Mouse (Mus musculus): ENCODE measurements around the gene As3mt. TPM values are rescaled to one million over a fixed set of nuclear protein-coding genes. Genes with fewer than 3 reads are reported as not detected.

The As3mt gene
- total and polyA plus RNA-seq, 3 experiments, result 14.3 to 94.8 (median 89.0) TPM

DNA sequence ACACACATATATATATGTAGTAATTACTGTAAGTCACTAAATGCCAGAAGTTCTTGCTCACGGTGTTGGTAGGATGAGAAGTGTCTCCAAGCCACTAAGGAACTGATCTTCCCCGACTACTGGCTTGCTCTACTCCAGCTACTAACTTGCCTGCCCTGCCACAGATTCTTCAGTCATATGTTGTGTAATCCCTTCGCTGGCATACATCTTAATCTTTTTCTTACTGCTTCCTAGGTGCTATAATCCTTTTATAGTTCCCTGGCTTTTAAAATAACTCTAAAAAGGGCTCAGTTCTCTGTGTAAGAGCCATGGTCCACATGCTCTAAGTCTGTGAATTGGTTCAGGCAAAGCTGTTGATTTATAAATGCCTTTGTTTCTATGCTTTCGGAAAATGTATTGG lies 78.4 kb downstream of the As3mt start:
- DNase-seq, result no peak

DNA sequence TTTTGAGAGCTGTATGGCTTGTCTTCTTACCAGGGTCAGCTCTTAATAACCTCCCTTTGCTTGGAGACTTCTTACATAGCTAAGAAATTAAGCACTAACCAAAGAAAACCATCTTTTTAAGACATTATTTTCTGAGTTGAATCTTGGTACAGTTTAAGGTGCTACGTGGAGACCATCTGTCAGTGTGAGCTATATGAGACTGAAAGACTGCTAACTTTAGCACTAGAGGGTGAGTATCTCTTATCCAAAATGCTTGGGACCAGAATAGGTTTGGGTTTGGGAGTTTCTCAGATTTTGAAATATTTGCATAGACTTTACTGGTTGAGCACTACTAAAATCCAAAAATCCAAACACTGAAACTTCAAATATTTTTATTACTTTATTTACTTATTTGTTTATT lies 82.5 kb downstream of the As3mt start:
- no peak for DNase-seq

Other genes starting within 250 kb of the As3mt start
- 10 to 100 TPM; 38.0 to 66.4 TPM for gene Trim8, start 205.8 kb upstream of the As3mt start, total RNA-seq (2021)
- 66.1 and 78.8 TPM in 2 replicates for gene Trim8, start 205.8 kb upstream of the As3mt start, polyA plus RNA-seq (2012; rRNA removed)
- 10 to 100 TPM; 51.6 to 75.1 TPM for gene Arl3, start 134.3 kb upstream of the As3mt start, total RNA-seq (2021)
- gene Arl3, start 134.3 kb upstream of the As3mt start, polyA plus RNA-seq (2012; rRNA removed), result 11.7 and 12.2 TPM in 2 replicates
- gene Sfxn2, start 134.1 kb upstream of the As3mt start, total RNA-seq (2021), result 10 to 100 TPM in 1 of 2 experiments, 1 to 10 TPM in 1; 7.7 to 12.7 TPM
- gene Sfxn2, start 134.1 kb upstream of the As3mt start, polyA plus RNA-seq (2012; rRNA removed), result 3.7 and 4.6 TPM in 2 replicates
- gene Wbp1l, start 108.4 kb upstream of the As3mt start, total RNA-seq (2021), result 100 to 1,000 TPM; 136 to 156 TPM
- gene Wbp1l, start 108.4 kb upstream of the As3mt start, polyA plus RNA-seq (2012; rRNA removed), result 128 and 159 TPM in 2 replicates
- 1 to 10 TPM; 1.7 to 3.0 TPM for gene Cyp17a1, start 34.3 kb upstream of the As3mt start, total RNA-seq (2021)
- gene Cyp17a1, start 34.3 kb upstream of the As3mt start, polyA plus RNA-seq (2012; rRNA removed), result 0.18 and 0.19 TPM in 2 replicates
- gene Borcs7, start 17.6 kb upstream of the As3mt start, total RNA-seq (2021), result 10 to 100 TPM; 13.5 to 14.5 TPM
- gene Borcs7, start 17.6 kb upstream of the As3mt start, polyA plus RNA-seq (2012; rRNA removed), result 2.3 and 2.9 TPM in 2 replicates
- 10 to 100 TPM; 33.4 to 40.7 TPM for gene Cnnm2, start 54.1 kb downstream of the As3mt start, total RNA-seq (2021)
- gene Cnnm2, start 54.1 kb downstream of the As3mt start, polyA plus RNA-seq (2012; rRNA removed), result 34.9 and 49.2 TPM in 2 replicates

Measured in adrenal gland, adult 2 months (tissue).